8 mouse cellular contexts compared by ENCODE assay signal in the genomic region with DNA sequence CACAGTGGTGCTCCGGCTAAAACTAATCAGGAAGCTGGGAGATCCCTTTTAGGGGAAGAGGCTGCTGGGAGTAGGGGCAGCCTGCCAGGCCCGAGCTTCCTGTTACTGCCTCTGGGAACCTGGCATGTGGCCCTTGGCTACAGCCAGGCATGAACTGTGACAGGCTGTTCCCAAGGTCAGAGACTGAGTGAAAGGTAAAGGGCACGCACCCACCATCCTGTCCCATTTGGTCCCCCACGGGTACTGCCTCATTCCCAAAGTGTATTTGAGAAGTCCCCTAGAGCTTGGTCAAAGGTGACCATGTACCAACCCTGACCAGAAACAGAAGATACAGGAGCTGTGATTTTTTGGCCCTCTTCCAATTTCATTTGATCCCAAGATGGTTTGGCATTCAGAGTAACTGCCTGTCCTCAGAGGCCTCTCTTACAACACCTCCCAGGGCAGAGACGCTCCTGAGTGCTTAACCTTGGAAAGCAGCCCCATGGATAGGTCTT. TPM values are rescaled to one million over a fixed set of nuclear protein-coding genes. Genes with fewer than 3 reads are reported as not detected.
A peak's percentile ranks its signal among the peaks of the same experiment; 100 is the strongest.
DNase-seq lines count a peak whose midpoint lies in the region; ATAC-seq lines count a peak whose summit lies in the region.

No protein-coding gene starts in this region.

- no peak overlapping the region for H3K4me3 ChIP-seq in liver, embryonic 15.5 days (replicated peaks)
- H3K4me3 ChIP-seq in brown adipose tissue, adult 24 weeks (ENCODE audit: insufficient read depth, low read depth, low read length), result peak overlapping the region; percentile 27; the same call in 1 of the 2 replicates
- no peak overlapping the region for H3K4me3 ChIP-seq in kidney, embryonic 16.5 days (ENCODE audit: low read length)

- peaks cover 21% of the 10 kb centered on the region; the same call in 1 of the 2 replicates for H3K4me1 ChIP-seq in liver, embryonic 15.5 days (replicated peaks)
- peaks cover 3% of the 10 kb centered on the region for H3K4me1 ChIP-seq in brown adipose tissue, adult 24 weeks (ENCODE audit: control insufficient read depth, insufficient read depth, insufficient read length, low read length)
- peaks cover 7% of the 10 kb centered on the region; the same call in 1 of the 2 replicates for H3K4me1 ChIP-seq in kidney, embryonic 16.5 days (ENCODE audit: insufficient read depth, low read length)

- no peaks in the 10 kb centered on the region for H3K27me3 ChIP-seq in liver, embryonic 15.5 days
- H3K27me3 ChIP-seq in kidney, embryonic 16.5 days (ENCODE audit: insufficient read depth, low read length), result no peaks in the 10 kb centered on the region

- no peak overlapping the region for H3K9ac ChIP-seq in liver, embryonic 15.5 days
- no peak overlapping the region for H3K9ac ChIP-seq in kidney, embryonic 16.5 days (replicated peaks; ENCODE audit: low read length)

- DNase-seq in liver, result no peak
- DNase-seq in heart, adult 11 months, result peak; percentile 99
- DNase-seq in lung, postnatal 36 days, result peak; percentile 93
- DNase-seq in embryo, embryonic 11 days, result no peak
- DNase-seq in embryo, embryonic 10 days (ENCODE audit: low spot score), result no peak

- H3K9me3 ChIP-seq in liver, embryonic 15.5 days (replicated peaks), result no peaks in the 10 kb centered on the region
- no peaks in the 10 kb centered on the region; the same call in 1 of the 2 replicates for H3K9me3 ChIP-seq in kidney, embryonic 16.5 days (ENCODE audit: low read length)

- H3K4me2 ChIP-seq in liver, embryonic 15.5 days, result no peak overlapping the region
- no peak overlapping the region for H3K4me2 ChIP-seq in kidney, embryonic 16.5 days (replicated peaks; ENCODE audit: low read depth, low read length)

- WGBS in liver, embryonic 15.5 days (ENCODE audit: insufficient replicate concordance), result 73% methylated on average over 5 of the region's 5 CpGs
- 49% methylated on average over 5 of the region's 5 CpGs for WGBS in kidney, embryonic 16.5 days

- ATAC-seq in liver, embryonic 15.5 days (ENCODE audit: insufficient read depth), result peak; percentile 28
- 0 out of 2 replicates have a peak, but pooled peaks have one; percentile 19 for ATAC-seq in kidney, embryonic 16.5 days (ENCODE audit: low FRiP score, low TSS enrichment)

- H3K27ac ChIP-seq in liver, embryonic 15.5 days (replicated peaks), result no peak overlapping the region
- H3K27ac ChIP-seq in brown adipose tissue, adult 24 weeks (replicated peaks; ENCODE audit: low read depth, low read length), result peak overlapping the region; percentile 78
- 0 out of 2 replicates have a peak overlapping the region, but pooled peaks have one; percentile 62 for H3K27ac ChIP-seq in kidney, embryonic 16.5 days (ENCODE audit: low read length)

- H3K36me3 ChIP-seq in liver, embryonic 15.5 days (replicated peaks), result peaks cover 29% of the 10 kb centered on the region
- 0 out of 2 replicates have a peak, but pooled peaks cover 3% of the 10 kb centered on the region for H3K36me3 ChIP-seq in kidney, embryonic 16.5 days (ENCODE audit: insufficient read depth, low read length)

RNA-seq across cellular contexts. Expression of gene Flot2, which starts 7.1 kb away (rescaled TPM):
- 25.1 and 27.3 TPM in 2 replicates for polyA plus RNA-seq in liver, embryonic 15.5 days (2015; fragmentation: Nextera tagmentation; extraction: Ambion mirVana)
- 74.4 and 110 TPM in 2 replicates for polyA plus RNA-seq in brown adipose tissue, adult 24 weeks (2012; ENCODE audit: insufficient read depth, insufficient read length, missing spikeins)
- polyA plus RNA-seq in kidney, embryonic 16.5 days (2015; fragmentation: Nextera tagmentation; extraction: Ambion mirVana), result 57.4 and 61.1 TPM in 2 replicates

RNA-seq across cellular contexts. Expression of gene Dhrs13, which starts 12.7 kb away (rescaled TPM):
- polyA plus RNA-seq in liver, embryonic 15.5 days (2015; fragmentation: Nextera tagmentation; extraction: Ambion mirVana), result 14.9 and 16.3 TPM in 2 replicates
- 3.0 and 3.4 TPM in 2 replicates for polyA plus RNA-seq in brown adipose tissue, adult 24 weeks (2012; ENCODE audit: insufficient read depth, insufficient read length, missing spikeins)
- polyA plus RNA-seq in kidney, embryonic 16.5 days (2015; fragmentation: Nextera tagmentation; extraction: Ambion mirVana), result 17.0 and 17.1 TPM in 2 replicates

RNA-seq across cellular contexts. Expression of gene Eral1, which starts 35.4 kb away (rescaled TPM):
- 13.8 and 13.9 TPM in 2 replicates for polyA plus RNA-seq in liver, embryonic 15.5 days (2015; fragmentation: Nextera tagmentation; extraction: Ambion mirVana)
- polyA plus RNA-seq in brown adipose tissue, adult 24 weeks (2012; ENCODE audit: insufficient read depth, insufficient read length, missing spikeins), result 33.8 and 38.9 TPM in 2 replicates
- polyA plus RNA-seq in kidney, embryonic 16.5 days (2015; fragmentation: Nextera tagmentation; extraction: Ambion mirVana), result 41.0 and 41.6 TPM in 2 replicates

RNA-seq across cellular contexts. Expression of gene Fam222b, which starts 49.7 kb away (rescaled TPM):
- 4.2 and 4.3 TPM in 2 replicates for polyA plus RNA-seq in liver, embryonic 15.5 days (2015; fragmentation: Nextera tagmentation; extraction: Ambion mirVana)
- polyA plus RNA-seq in brown adipose tissue, adult 24 weeks (2012; ENCODE audit: insufficient read depth, insufficient read length, missing spikeins), result 5.8 and 7.5 TPM in 2 replicates
- 14.8 and 19.3 TPM in 2 replicates for polyA plus RNA-seq in kidney, embryonic 16.5 days (2015; fragmentation: Nextera tagmentation; extraction: Ambion mirVana)

Comparison
In these comparisons a context has a peak if more than half of its experiments do, and no peak if none do; other contexts are left out.
1. DNase-seq: peak in heart, adult 11 months (single experiment) and lung, postnatal 36 days (single experiment); none in liver (single experiment), embryo, embryonic 11 days (single experiment) and embryo, embryonic 10 days (single experiment).